Mouse (Mus musculus): ENCODE measurements around the gene Luc7l.

The Luc7l gene

GRCm38 (mm10) chr17:26240120-26240790, 12.4 kb upstream of the Luc7l start:
- H3K4me3 ChIP-seq (replicated peaks; ENCODE audit: low read length), result no peak overlapping the region
- H3K27me3 ChIP-seq (ENCODE audit: insufficient read depth, low read length), result no peaks in the 10 kb centered on the region
- no peaks in the 10 kb centered on the region for H3K9me3 ChIP-seq (ENCODE audit: low read length)
- TF ChIP-seq CTCF (conservative IDR thresholded peaks at IDR 0.05; ENCODE audit: low read length) (no peak), POU5F1 (IDR thresholded peaks at IDR 0.05; ENCODE audit: borderline replicate concordance, low read length) (no peak), NANOG (IDR thresholded peaks at IDR 0.05; ENCODE audit: borderline replicate concordance, low read length) (no peak)
- no peaks in the 10 kb centered on the region for H3K36me3 ChIP-seq (ENCODE audit: insufficient read depth, low read length)
- H3K4me1 ChIP-seq (replicated peaks; ENCODE audit: low read depth, low read length), result peaks cover 48% of the 10 kb centered on the region

- Histone ChIP-seq H3K9me3 (ENCODE audit: low read length) (no peaks in the 10 kb centered on the region), H3K36me3 (ENCODE audit: insufficient read depth, low read length) (no peaks in the 10 kb centered on the region), H3K27me3 (ENCODE audit: insufficient read depth, low read length) (no peaks in the 10 kb centered on the region), H3K4me3 (replicated peaks; ENCODE audit: low read length) (no peak overlapping the region), H3K4me1 (replicated peaks; ENCODE audit: low read depth, low read length) (peaks cover 47% of the 10 kb centered on the region)
- no peak for TF ChIP-seq NANOG (IDR thresholded peaks at IDR 0.05; ENCODE audit: borderline replicate concordance, low read length)
- TF ChIP-seq POU5F1 (IDR thresholded peaks at IDR 0.05; ENCODE audit: borderline replicate concordance, low read length), result no peak
- no peak for TF ChIP-seq CTCF (conservative IDR thresholded peaks at IDR 0.05; ENCODE audit: low read length)
Observed at GRCm38 (mm10) chr17:26240990-26241389, 11.7 kb upstream of the Luc7l start.

- TF ChIP-seq POU5F1 (IDR thresholded peaks at IDR 0.05; ENCODE audit: borderline replicate concordance, low read length) (no peak), CTCF (conservative IDR thresholded peaks at IDR 0.05; ENCODE audit: low read length) (peak; percentile 15), NANOG (IDR thresholded peaks at IDR 0.05; ENCODE audit: borderline replicate concordance, low read length) (no peak)
- Histone ChIP-seq H3K9me3 (ENCODE audit: low read length) (no peaks in the 10 kb centered on the region), H3K4me3 (replicated peaks; ENCODE audit: low read length) (peak overlapping the region; percentile 89)
Observed at GRCm38 (mm10) chr17:26243471-26244100, 9.1 kb upstream of the Luc7l start.

GRCm38 (mm10) chr17:26244101-26244841, 8.4 kb upstream of the Luc7l start, which contains the start of gene Fam234a:
Gene Fam234a (minus strand): TSS chr17:26244242.
- Histone ChIP-seq H3K4me1 (replicated peaks; ENCODE audit: low read depth, low read length) (peaks cover 44% of the 10 kb centered on the region), H3K27me3 (ENCODE audit: insufficient read depth, low read length) (no peaks in the 10 kb centered on the region), H3K36me3 (ENCODE audit: insufficient read depth, low read length) (no peaks in the 10 kb centered on the region), H3K9me3 (ENCODE audit: low read length) (no peaks in the 10 kb centered on the region), H3K4me3 (replicated peaks; ENCODE audit: low read length) (peak within 1 kb of the TSS; percentile 89)
- no peak for TF ChIP-seq CTCF (conservative IDR thresholded peaks at IDR 0.05; ENCODE audit: low read length)
- no peak for TF ChIP-seq NANOG (IDR thresholded peaks at IDR 0.05; ENCODE audit: borderline replicate concordance, low read length)
- TF ChIP-seq POU5F1 (IDR thresholded peaks at IDR 0.05; ENCODE audit: borderline replicate concordance, low read length), result no peak

More at GRCm38 (mm10) chr17:26243471-26244100, 9.1 kb upstream of the Luc7l start:
- peaks cover 44% of the 10 kb centered on the region for H3K4me1 ChIP-seq (replicated peaks; ENCODE audit: low read depth, low read length)
- no peaks in the 10 kb centered on the region for H3K36me3 ChIP-seq (ENCODE audit: insufficient read depth, low read length)
- H3K27me3 ChIP-seq (ENCODE audit: insufficient read depth, low read length), result no peaks in the 10 kb centered on the region

- peaks cover 28% of the 10 kb centered on the region for H3K36me3 ChIP-seq (ENCODE audit: insufficient read depth, low read length)
- no peaks in the 10 kb centered on the region for H3K27me3 ChIP-seq (ENCODE audit: insufficient read depth, low read length)
- peak overlapping the region; percentile 96 for H3K4me3 ChIP-seq (replicated peaks; ENCODE audit: low read length)
Observed at GRCm38 (mm10) chr17:26251886-26252538, 684 bp upstream of the Luc7l start.

GRCm38 (mm10) chr17:26253399-26253798, 703 bp downstream of the Luc7l start:
- no peak for TF ChIP-seq NANOG (IDR thresholded peaks at IDR 0.05; ENCODE audit: borderline replicate concordance, low read length)
- no peak for TF ChIP-seq POU5F1 (IDR thresholded peaks at IDR 0.05; ENCODE audit: borderline replicate concordance, low read length)
- TF ChIP-seq CTCF (conservative IDR thresholded peaks at IDR 0.05; ENCODE audit: low read length), result no peak
- Histone ChIP-seq H3K27me3 (ENCODE audit: insufficient read depth, low read length) (no peaks in the 10 kb centered on the region), H3K4me1 (replicated peaks; ENCODE audit: low read depth, low read length) (peaks cover 38% of the 10 kb centered on the region), H3K36me3 (ENCODE audit: insufficient read depth, low read length) (peaks cover 42% of the 10 kb centered on the region), H3K9me3 (ENCODE audit: low read length) (no peaks in the 10 kb centered on the region), H3K4me3 (replicated peaks; ENCODE audit: low read length) (peak overlapping the region; percentile 96)

More at GRCm38 (mm10) chr17:26251886-26252538, 684 bp upstream of the Luc7l start:
- TF ChIP-seq CTCF (conservative IDR thresholded peaks at IDR 0.05; ENCODE audit: low read length) (no peak), NANOG (IDR thresholded peaks at IDR 0.05; ENCODE audit: borderline replicate concordance, low read length) (no peak), POU5F1 (IDR thresholded peaks at IDR 0.05; ENCODE audit: borderline replicate concordance, low read length) (no peak)
- Histone ChIP-seq H3K9me3 (ENCODE audit: low read length) (no peaks in the 10 kb centered on the region), H3K4me1 (replicated peaks; ENCODE audit: low read depth, low read length) (peaks cover 36% of the 10 kb centered on the region)

GRCm38 (mm10) chr17:26255313-26255712, 2.6 kb downstream of the Luc7l start:
- Histone ChIP-seq H3K9me3 (ENCODE audit: low read length) (no peaks in the 10 kb centered on the region), H3K4me1 (replicated peaks; ENCODE audit: low read depth, low read length) (peaks cover 46% of the 10 kb centered on the region), H3K4me3 (replicated peaks; ENCODE audit: low read length) (no peak overlapping the region), H3K36me3 (ENCODE audit: insufficient read depth, low read length) (peaks cover 62% of the 10 kb centered on the region), H3K27me3 (ENCODE audit: insufficient read depth, low read length) (no peaks in the 10 kb centered on the region)
- TF ChIP-seq POU5F1 (IDR thresholded peaks at IDR 0.05; ENCODE audit: borderline replicate concordance, low read length) (no peak), NANOG (IDR thresholded peaks at IDR 0.05; ENCODE audit: borderline replicate concordance, low read length) (no peak), CTCF (conservative IDR thresholded peaks at IDR 0.05; ENCODE audit: low read length) (no peak)

- Histone ChIP-seq H3K4me1 (replicated peaks; ENCODE audit: low read depth, low read length) (peaks cover 20% of the 10 kb centered on the region), H3K36me3 (ENCODE audit: insufficient read depth, low read length) (peaks cover 94% of the 10 kb centered on the region), H3K9me3 (ENCODE audit: low read length) (no peaks in the 10 kb centered on the region), H3K4me3 (replicated peaks; ENCODE audit: low read length) (no peak overlapping the region), H3K27me3 (ENCODE audit: insufficient read depth, low read length) (no peaks in the 10 kb centered on the region)
- TF ChIP-seq CTCF (conservative IDR thresholded peaks at IDR 0.05; ENCODE audit: low read length) (peak; percentile 19), POU5F1 (IDR thresholded peaks at IDR 0.05; ENCODE audit: borderline replicate concordance, low read length) (no peak), NANOG (IDR thresholded peaks at IDR 0.05; ENCODE audit: borderline replicate concordance, low read length) (no peak)
Observed at GRCm38 (mm10) chr17:26261826-26262225, 9.1 kb downstream of the Luc7l start.
